Mouse (Mus musculus) C2C12 (cell line): ENCODE data around the gene 1700019D03Rik. TPM values are rescaled to one million over a fixed set of nuclear protein-coding genes. Genes with fewer than 3 reads are reported as not detected.

Experiments
- H3K27me3 ChIP-seq: one replicate; pipeline ENCODE4 v1.6.1; 2011; ENCODE audit not compliant: control insufficient read depth, insufficient read depth, insufficient read length
- H3K36me3 ChIP-seq: one replicate; pipeline ENCODE4 v1.6.1; 2011; ENCODE audit not compliant: control insufficient read depth, insufficient read depth
- H3K4me3 ChIP-seq: one replicate; pipeline ENCODE4 v1.5.1; 2011; ENCODE audit warnings: mild to moderate bottlenecking, control low read depth; ENCODE audit not compliant: poor library complexity, insufficient read depth, severe bottlenecking
- H3K79me2 ChIP-seq: one replicate; pipeline ENCODE4 v1.6.1; 2011; ENCODE audit not compliant: control insufficient read depth, insufficient read depth
- H3K79me3 ChIP-seq: one replicate; pipeline ENCODE4 v1.6.1; 2011; ENCODE audit warnings: low read depth, control low read depth
- H3ac ChIP-seq: one replicate; pipeline ENCODE3; 2011; ENCODE audit warnings: low read depth; ENCODE audit not compliant: control insufficient read depth, insufficient read length
- CEBPB ChIP-seq: IDR thresholded peaks from one replicate; pipeline ENCODE4 v1.6.1; 2011; ENCODE audit warnings: low read depth, mild to moderate bottlenecking, control low read depth, moderate library complexity
- CTCF ChIP-seq: IDR thresholded peaks from one replicate; pipeline ENCODE4 v1.5.1; 2011; ENCODE audit not compliant: control insufficient read depth, insufficient read depth, insufficient read length
- FOSL1 ChIP-seq: IDR thresholded peaks from one replicate; pipeline ENCODE4 v1.8.0; 2011; ENCODE audit warnings: mild to moderate bottlenecking, low read length; ENCODE audit not compliant: poor library complexity, insufficient read depth, severe bottlenecking
- MAX ChIP-seq: IDR thresholded peaks from one replicate; pipeline ENCODE4 v1.6.1; 2011; ENCODE audit warnings: mild to moderate bottlenecking, control low read depth
- MYOD1 ChIP-seq: IDR thresholded peaks from one replicate; pipeline ENCODE4 v1.6.1; 2011; ENCODE audit warnings: low read depth; ENCODE audit not compliant: control insufficient read depth, insufficient read length
- MYOG ChIP-seq: IDR thresholded peaks from one replicate; pipeline ENCODE4 v1.6.1; 2011; ENCODE audit not compliant: control insufficient read depth, insufficient read length; ENCODE audit errors: extremely low read depth
- USF1 ChIP-seq: IDR thresholded peaks from one replicate; pipeline ENCODE4 v1.6.1; 2011; ENCODE audit warnings: low read depth, mild to moderate bottlenecking, control low read depth, moderate library complexity
- polyA plus RNA-seq: library from polyadenylated mRNA; unstranded; fragments of >200 nt; fragmentation: generic; extraction: Trizol; gene quantifications from one replicate; pipeline ENCODE4 v1.2.1, GENCODE M21; 2012; ENCODE audit warnings: missing spikeins

The 1700019D03Rik gene
- polyA plus RNA-seq, 1 experiment = not detected

GRCm38 (mm10) chr1:52952551-52953397 lies 67.2 kb downstream of the 1700019D03Rik start:
- Histone ChIP-seq H3K36me3 (no peaks in the 10 kb centered on the region), H3K79me3 (no peaks in the 10 kb centered on the region), H3ac (no peak overlapping the region), H3K27me3 (peaks cover 12% of the 10 kb centered on the region), H3K79me2 (no peaks in the 10 kb centered on the region), H3K4me3 (no peak overlapping the region)
- TF ChIP-seq USF1 (no peak), FOSL1 (no peak), CEBPB (no peak), MAX (no peak), CTCF (no peak), MYOG (no peak), MYOD1 (no peak)

- H3K4me3 ChIP-seq = no peak overlapping the region
- no peak overlapping the region for H3ac ChIP-seq
- no peaks in the 10 kb centered on the region for H3K79me3 ChIP-seq
- peaks cover 12% of the 10 kb centered on the region for H3K27me3 ChIP-seq
- no peaks in the 10 kb centered on the region for H3K79me2 ChIP-seq
- H3K36me3 ChIP-seq = no peaks in the 10 kb centered on the region
- TF ChIP-seq CEBPB = no peak
- TF ChIP-seq USF1 = no peak
- no peak for TF ChIP-seq MYOD1
- TF ChIP-seq MYOG = no peak
- TF ChIP-seq FOSL1 = no peak
These were observed 67.8 kb downstream of the 1700019D03Rik start for GRCm38 (mm10) chr1:52952143-52952542.

GRCm38 (mm10) chr1:52951146-52951868 lies 68.7 kb downstream of the 1700019D03Rik start:
- Histone ChIP-seq H3K36me3 (no peaks in the 10 kb centered on the region), H3K79me2 (no peaks in the 10 kb centered on the region), H3K4me3 (no peak overlapping the region), H3K27me3 (peaks cover 12% of the 10 kb centered on the region), H3K79me3 (no peaks in the 10 kb centered on the region), H3ac (no peak overlapping the region)
- no peak for TF ChIP-seq CEBPB
- TF ChIP-seq USF1 = no peak
- no peak for TF ChIP-seq CTCF
- TF ChIP-seq MYOD1 = no peak
- TF ChIP-seq FOSL1 = no peak
- no peak for TF ChIP-seq MYOG
- TF ChIP-seq MAX = no peak

- no peaks in the 10 kb centered on the region for H3K79me2 ChIP-seq
- no peak overlapping the region for H3ac ChIP-seq
- no peaks in the 10 kb centered on the region for H3K79me3 ChIP-seq
- no peaks in the 10 kb centered on the region for H3K36me3 ChIP-seq
- no peak overlapping the region for H3K4me3 ChIP-seq
- H3K27me3 ChIP-seq = peaks cover 8% of the 10 kb centered on the region
- TF ChIP-seq CTCF = no peak
- no peak for TF ChIP-seq MYOG
These were observed 72.1 kb downstream of the 1700019D03Rik start for GRCm38 (mm10) chr1:52947895-52948294.

- TF ChIP-seq FOSL1 = no peak
- no peak for TF ChIP-seq MAX
- TF ChIP-seq CEBPB = no peak
- TF ChIP-seq MYOD1 = no peak
- no peak for TF ChIP-seq CTCF
- no peak for TF ChIP-seq MYOG
- no peak for TF ChIP-seq USF1
- H3K27me3 ChIP-seq = no peaks in the 10 kb centered on the region
- H3ac ChIP-seq = no peak overlapping the region
- no peaks in the 10 kb centered on the region for H3K36me3 ChIP-seq
- no peaks in the 10 kb centered on the region for H3K79me3 ChIP-seq
- no peak overlapping the region for H3K4me3 ChIP-seq
- H3K79me2 ChIP-seq = no peaks in the 10 kb centered on the region
These were observed 81.0 kb downstream of the 1700019D03Rik start for GRCm38 (mm10) chr1:52939021-52939420.
